Mouse (Mus musculus) intestine, postnatal 0 days (tissue): ENCODE data around the gene Ccdc92b. TPM values are rescaled to one million over a fixed set of nuclear protein-coding genes. Genes with fewer than 3 reads are reported as not detected.

ENCODE experiments used
- ATAC-seq: fragments of 200-750 bp; cut with Nextera tagmentation; 2 replicates; pipeline ENCODE4 v1.8.0; 2017; ENCODE audit warnings: mild to moderate bottlenecking, moderate TSS enrichment, moderate library complexity
- H3K27ac ChIP-seq: fragments of 300-500 bp; sonication (generic); 2 replicates; pipeline ENCODE4 v1.5.1; 2014; ENCODE audit warnings: mild to moderate bottlenecking, low read depth, low read length, moderate library complexity
- H3K27me3 ChIP-seq: fragments of 300-500 bp; sonication (generic); replicated peaks from 2 replicates; pipeline ENCODE4 v1.6.1; 2014; ENCODE audit warnings: low read length, mixed read lengths; ENCODE audit not compliant: control insufficient read depth, insufficient read depth
- H3K36me3 ChIP-seq: fragments of 300-500 bp; sonication (generic); 2 replicates; pipeline ENCODE4 v1.6.1; 2014; ENCODE audit warnings: mild to moderate bottlenecking, moderate library complexity; ENCODE audit not compliant: control insufficient read depth, insufficient read depth
- H3K4me1 ChIP-seq: fragments of 300-500 bp; sonication (generic); replicated peaks from 2 replicates; pipeline ENCODE4 v1.6.1; 2014; ENCODE audit warnings: antibody characterized with exemption, low read length, mixed read lengths; ENCODE audit not compliant: control insufficient read depth, insufficient read depth
- H3K4me2 ChIP-seq: fragments of 300-500 bp; sonication (generic); replicated peaks from 2 replicates; pipeline ENCODE4 v1.6.1; 2014; ENCODE audit warnings: low read depth, mild to moderate bottlenecking, moderate library complexity
- H3K4me3 ChIP-seq: fragments of 300-500 bp; sonication (generic); 2 replicates; pipeline ENCODE4 v1.5.1; 2014; ENCODE audit warnings: low read depth, low read length
- H3K9ac ChIP-seq: fragments of 300-500 bp; sonication (generic); 2 replicates; pipeline ENCODE4 v1.6.1; 2014; ENCODE audit warnings: mild to moderate bottlenecking, low read depth, low read length
- H3K9me3 ChIP-seq: fragments of 300-500 bp; sonication (generic); 2 replicates; pipeline ENCODE4 v1.6.1; 2016; ENCODE audit warnings: mixed run types; ENCODE audit not compliant: control insufficient read depth
- CTCF ChIP-seq: sonication (generic); IDR thresholded peaks from 2 replicates; pipeline ENCODE4 v1.5.1; 2016; ENCODE audit warnings: low read depth, mild to moderate bottlenecking, control low read depth, antibody characterized with exemption, moderate library complexity
- WGBS: fragments of 180-500 bp; shearing (Covaris S2); extraction: QIAGEN DNeasy Blood & Tissue Kit; methylation state at CpG from one replicate; pipeline ENCODE4 v1.1.7; 2014; 5-methylcytosine and 5-hydroxymethylcytosine counted together
- polyA plus RNA-seq: library from polyadenylated mRNA; unstranded; fragments of >200 nt; fragmentation: Nextera tagmentation; extraction: Ambion mirVana; gene quantifications from 2 replicates; pipeline ENCODE4 v1.2.1, GENCODE M21; 2015

The Ccdc92b gene
- polyA plus RNA-seq, 1 experiment from 2014 or later = 0.25 TPM

- no peak for ATAC-seq
- Histone ChIP-seq H3K36me3 (peaks cover 52% of the 10 kb centered on the region), H3K27ac (no peak overlapping the region), H3K27me3 (no peaks in the 10 kb centered on the region), H3K9me3 (no peaks in the 10 kb centered on the region), H3K4me1 (no peaks in the 10 kb centered on the region), H3K4me3 (no peak overlapping the region), H3K9ac (no peak overlapping the region), H3K4me2 (no peak overlapping the region)
- no peak for TF ChIP-seq CTCF
- WGBS = 83% methylated on average over 5 of the region's 5 CpGs
Measured at GRCm38 (mm10) chr11:74671839-74672238, 52.4 kb downstream of the Ccdc92b start.

GRCm38 (mm10) chr11:74672901-74673513 lies 53.6 kb downstream of the Ccdc92b start:
- Histone ChIP-seq H3K4me1 (no peaks in the 10 kb centered on the region), H3K36me3 (peaks cover 50% of the 10 kb centered on the region), H3K9ac (no peak overlapping the region), H3K27me3 (no peaks in the 10 kb centered on the region), H3K9me3 (no peaks in the 10 kb centered on the region), H3K27ac (no peak overlapping the region), H3K4me2 (no peak overlapping the region), H3K4me3 (no peak overlapping the region)
- WGBS = 77% methylated on average over 6 of the region's 6 CpGs
- peak; percentile 28; the same call in 1 of the 2 replicates for ATAC-seq
- TF ChIP-seq CTCF = no peak

- no peak for ATAC-seq
- Histone ChIP-seq H3K36me3 (peaks cover 50% of the 10 kb centered on the region), H3K4me3 (no peak overlapping the region), H3K27me3 (no peaks in the 10 kb centered on the region), H3K4me1 (no peaks in the 10 kb centered on the region), H3K9ac (no peak overlapping the region), H3K4me2 (no peak overlapping the region), H3K27ac (no peak overlapping the region), H3K9me3 (no peaks in the 10 kb centered on the region)
- no peak for TF ChIP-seq CTCF
- WGBS = 65% methylated on average over 1 of the region's 1 CpGs
Measured at GRCm38 (mm10) chr11:74673561-74673960, 54.2 kb downstream of the Ccdc92b start.

GRCm38 (mm10) chr11:74674713-74675112 lies 55.3 kb downstream of the Ccdc92b start:
- no peak for ATAC-seq
- no peak overlapping the region for H3K9ac ChIP-seq
- H3K27ac ChIP-seq = no peak overlapping the region
- H3K36me3 ChIP-seq = peaks cover 50% of the 10 kb centered on the region
- H3K9me3 ChIP-seq = no peaks in the 10 kb centered on the region
- H3K27me3 ChIP-seq = no peaks in the 10 kb centered on the region
- H3K4me3 ChIP-seq = no peak overlapping the region
- no peak for TF ChIP-seq CTCF
- no peak overlapping the region for H3K4me2 ChIP-seq
- H3K4me1 ChIP-seq = no peaks in the 10 kb centered on the region
- WGBS = 91% methylated on average over 8 of the region's 8 CpGs

- H3K9ac ChIP-seq = no peak overlapping the region
- no peak overlapping the region for H3K4me3 ChIP-seq
- no peak overlapping the region for H3K27ac ChIP-seq
- peaks cover 53% of the 10 kb centered on the region for H3K36me3 ChIP-seq
- no peaks in the 10 kb centered on the region for H3K9me3 ChIP-seq
- H3K27me3 ChIP-seq = no peaks in the 10 kb centered on the region
- H3K4me2 ChIP-seq = no peak overlapping the region
- H3K4me1 ChIP-seq = no peaks in the 10 kb centered on the region
- WGBS = 77% methylated on average over 4 of the region's 4 CpGs
- ATAC-seq = no peak
- TF ChIP-seq CTCF = no peak
Measured at GRCm38 (mm10) chr11:74675156-74675555, 55.8 kb downstream of the Ccdc92b start.

Other genes starting within 250 kb of the Ccdc92b start
- 7.9 and 9.2 TPM in 2 replicates for gene Rap1gap2, start 8.7 kb upstream of the Ccdc92b start, polyA plus RNA-seq
- gene Cluh, start 29.9 kb downstream of the Ccdc92b start, polyA plus RNA-seq = 21.4 and 23.1 TPM in 2 replicates
- 62.1 and 68.6 TPM in 2 replicates for gene Pafah1b1, start 105.1 kb downstream of the Ccdc92b start, polyA plus RNA-seq
- gene Mettl16, start 151.2 kb downstream of the Ccdc92b start, polyA plus RNA-seq = 9.6 and 11.1 TPM in 2 replicates
- gene Mnt, start 211.3 kb downstream of the Ccdc92b start, polyA plus RNA-seq = 5.3 and 5.8 TPM in 2 replicates